Mouse (Mus musculus): Measurements from ENCODE around the gene Samd7. TPM values are rescaled to one million over a fixed set of nuclear protein-coding genes. Genes with fewer than 3 reads are reported as not detected.

Gene Samd7
- total and polyA plus RNA-seq, 2 experiments from 2014 or later, result 0.37 TPM; not detected in 1

- DNase-seq (ENCODE audit: low spot score) (no peak), ATAC-seq (no peak)
- no peak overlapping the region for H3K27ac ChIP-seq
- H3K4me1 ChIP-seq (ENCODE audit: insufficient read depth, low read length), result no peaks in the 10 kb centered on the region
- H3K9me3 ChIP-seq (ENCODE audit: low read length), result no peaks in the 10 kb centered on the region
- TF ChIP-seq CTCF (IDR thresholded peaks at IDR 0.05; ENCODE audit: low read depth), result no peak
- no peak overlapping the region for H3K4me2 ChIP-seq (ENCODE audit: low read depth, low read length)
- no peak overlapping the region for H3K4me3 ChIP-seq (ENCODE audit: low read length)
- no peak overlapping the region for H3K9ac ChIP-seq (replicated peaks; ENCODE audit: low read length)
- no peaks in the 10 kb centered on the region for H3K36me3 ChIP-seq (ENCODE audit: insufficient read depth, low read length)
- H3K27me3 ChIP-seq (ENCODE audit: insufficient read depth, low read length), result no peaks in the 10 kb centered on the region
- 98% methylated on average over 1 of the region's 1 CpGs for WGBS
Observed at GRCm38 (mm10) chr3:30771560-30771959, 25.5 kb downstream of the Samd7 start.

- DNase-seq (ENCODE audit: low spot score) (no peak), ATAC-seq (no peak)
- TF ChIP-seq CTCF (IDR thresholded peaks at IDR 0.05; ENCODE audit: low read depth), result no peak
- 78% methylated on average over 4 of the region's 4 CpGs for WGBS
- Histone ChIP-seq H3K4me3 (ENCODE audit: low read length) (no peak overlapping the region), H3K9me3 (ENCODE audit: low read length) (no peaks in the 10 kb centered on the region), H3K4me2 (ENCODE audit: low read depth, low read length) (no peak overlapping the region), H3K9ac (replicated peaks; ENCODE audit: low read length) (no peak overlapping the region), H3K4me1 (ENCODE audit: insufficient read depth, low read length) (no peaks in the 10 kb centered on the region), H3K27me3 (ENCODE audit: insufficient read depth, low read length) (no peaks in the 10 kb centered on the region), H3K27ac (no peak overlapping the region), H3K36me3 (ENCODE audit: insufficient read depth, low read length) (no peaks in the 10 kb centered on the region)
Observed at GRCm38 (mm10) chr3:30772631-30773030, 26.5 kb downstream of the Samd7 start.

GRCm38 (mm10) chr3:30774677-30775076 is 28.6 kb downstream of the Samd7 start:
- H3K9me3 ChIP-seq (ENCODE audit: low read length), result no peaks in the 10 kb centered on the region
- H3K4me1 ChIP-seq (ENCODE audit: insufficient read depth, low read length), result no peaks in the 10 kb centered on the region
- no peak overlapping the region for H3K4me3 ChIP-seq (ENCODE audit: low read length)
- DNase-seq (ENCODE audit: low spot score) (no peak), ATAC-seq (no peak)
- no peaks in the 10 kb centered on the region for H3K36me3 ChIP-seq (ENCODE audit: insufficient read depth, low read length)
- WGBS, result 91% methylated on average over 5 of the region's 5 CpGs
- H3K9ac ChIP-seq (replicated peaks; ENCODE audit: low read length), result no peak overlapping the region
- H3K4me2 ChIP-seq (ENCODE audit: low read depth, low read length), result no peak overlapping the region
- H3K27ac ChIP-seq, result no peak overlapping the region
- H3K27me3 ChIP-seq (ENCODE audit: insufficient read depth, low read length), result no peaks in the 10 kb centered on the region
- TF ChIP-seq CTCF (IDR thresholded peaks at IDR 0.05; ENCODE audit: low read depth), result no peak

GRCm38 (mm10) chr3:30777984-30778383 is 31.9 kb downstream of the Samd7 start:
- no peaks in the 10 kb centered on the region for H3K36me3 ChIP-seq (ENCODE audit: insufficient read depth, low read length)
- no peak for TF ChIP-seq CTCF (IDR thresholded peaks at IDR 0.05; ENCODE audit: low read depth)
- H3K27ac ChIP-seq, result no peak overlapping the region
- DNase-seq (ENCODE audit: low spot score) (no peak), ATAC-seq (no peak)
- H3K27me3 ChIP-seq (ENCODE audit: insufficient read depth, low read length), result no peaks in the 10 kb centered on the region
- no peak overlapping the region for H3K9ac ChIP-seq (replicated peaks; ENCODE audit: low read length)
- no peaks in the 10 kb centered on the region for H3K4me1 ChIP-seq (ENCODE audit: insufficient read depth, low read length)
- no peaks in the 10 kb centered on the region for H3K9me3 ChIP-seq (ENCODE audit: low read length)
- 84% methylated on average over 5 of the region's 5 CpGs for WGBS
- no peak overlapping the region for H3K4me3 ChIP-seq (ENCODE audit: low read length)
- H3K4me2 ChIP-seq (ENCODE audit: low read depth, low read length), result no peak overlapping the region

- Histone ChIP-seq H3K4me3 (ENCODE audit: low read length) (no peak overlapping the region), H3K4me2 (ENCODE audit: low read depth, low read length) (no peak overlapping the region), H3K9me3 (ENCODE audit: low read length) (no peaks in the 10 kb centered on the region), H3K27me3 (ENCODE audit: insufficient read depth, low read length) (no peaks in the 10 kb centered on the region), H3K27ac (no peak overlapping the region), H3K36me3 (ENCODE audit: insufficient read depth, low read length) (no peaks in the 10 kb centered on the region), H3K9ac (replicated peaks; ENCODE audit: low read length) (no peak overlapping the region), H3K4me1 (ENCODE audit: insufficient read depth, low read length) (no peaks in the 10 kb centered on the region)
- TF ChIP-seq CTCF (IDR thresholded peaks at IDR 0.05; ENCODE audit: low read depth), result no peak
- ATAC-seq (no peak), DNase-seq (ENCODE audit: low spot score) (no peak)
- WGBS, result 11% methylated on average over 5 of the region's 5 CpGs
Observed at GRCm38 (mm10) chr3:30788531-30788930, 42.4 kb downstream of the Samd7 start.

GRCm38 (mm10) chr3:30792737-30793402 is 46.8 kb downstream of the Samd7 start, which contains the start of gene Sec62:
Gene Sec62 (plus strand): TSS chr3:30792875.
- Histone ChIP-seq H3K36me3 (ENCODE audit: insufficient read depth, low read length) (no peaks in the 10 kb centered on the region), H3K27me3 (ENCODE audit: insufficient read depth, low read length) (no peaks in the 10 kb centered on the region), H3K4me3 (ENCODE audit: low read length) (peak within 1 kb of the TSS; percentile 99), H3K9me3 (ENCODE audit: low read length) (no peaks in the 10 kb centered on the region), H3K4me2 (ENCODE audit: low read depth, low read length) (peak within 1 kb of the TSS; percentile 84), H3K9ac (replicated peaks; ENCODE audit: low read length) (peak within 1 kb of the TSS; percentile 98), H3K4me1 (ENCODE audit: insufficient read depth, low read length) (no peaks in the 10 kb centered on the region), H3K27ac (peak within 1 kb of the TSS; percentile 98)
- ATAC-seq (peak; percentile 99), DNase-seq (ENCODE audit: low spot score) (peak; percentile 95)
- WGBS, result under 1% methylated on average over 55 of the region's 62 CpGs
- TF ChIP-seq CTCF (IDR thresholded peaks at IDR 0.05; ENCODE audit: low read depth), result no peak; the same call in 1 of the 2 replicates

Data from hindbrain, postnatal 0 days (tissue).